Mouse (Mus musculus): ENCODE results near the gene Hadhb. TPM values are rescaled to one million over a fixed set of nuclear protein-coding genes. Genes with fewer than 3 reads are reported as not detected.

Gene Hadhb
- polyA plus RNA-seq (2015; fragmentation: Nextera tagmentation; extraction: Ambion mirVana) = 154 and 164 TPM in 2 replicates

GRCm38 (mm10) chr5:30154474-30155394, at the start of gene Hadhb, which contains the start of gene Hadha:
Gene Hadhb (plus strand): TSS chr5:30155248.
Gene Hadha (minus strand): TSS chr5:30155162.

DNA sequence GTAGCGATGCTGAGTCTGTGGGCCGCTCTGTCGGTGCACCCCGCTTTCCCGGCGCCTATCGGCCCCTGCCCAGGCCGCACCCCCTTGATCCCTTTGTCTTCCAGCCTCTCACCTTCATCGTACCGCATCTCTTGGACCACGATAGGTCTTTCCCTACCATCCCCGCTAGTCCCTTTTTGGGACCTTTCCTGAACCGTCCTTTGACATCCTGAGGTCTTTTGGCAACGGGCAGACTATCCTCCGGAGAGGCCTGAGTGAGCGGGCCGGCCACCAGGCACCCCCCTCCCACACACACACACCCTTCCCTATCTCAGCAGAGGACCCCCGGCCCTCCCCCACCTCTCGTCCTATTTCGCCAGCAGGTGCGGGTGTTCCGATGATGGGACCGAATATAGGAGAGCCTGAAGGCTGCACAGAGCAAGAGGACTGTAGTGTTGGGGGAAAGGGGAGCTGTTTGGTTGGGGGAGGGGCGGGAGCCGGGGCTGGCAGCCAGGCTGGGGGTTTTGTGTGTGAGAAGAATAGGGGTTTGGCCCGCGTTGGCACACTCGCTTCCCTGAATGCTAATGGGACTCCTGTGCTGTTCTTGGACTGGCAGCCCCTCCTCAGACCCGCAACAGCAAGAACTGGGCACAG, 49.3 kb upstream of the Hadhb start, which contains the start of gene 3110082J24Rik:
TSS of gene 3110082J24Rik (minus strand) at position 419 of the 633 bp plus-strand sequence.

GRCm38 (mm10) chr5:30205493-30205892, 50.4 kb downstream of the Hadhb start, which contains the start of gene Adgrf3:
Gene Adgrf3 (minus strand): TSS chr5:30205722.

DNA sequence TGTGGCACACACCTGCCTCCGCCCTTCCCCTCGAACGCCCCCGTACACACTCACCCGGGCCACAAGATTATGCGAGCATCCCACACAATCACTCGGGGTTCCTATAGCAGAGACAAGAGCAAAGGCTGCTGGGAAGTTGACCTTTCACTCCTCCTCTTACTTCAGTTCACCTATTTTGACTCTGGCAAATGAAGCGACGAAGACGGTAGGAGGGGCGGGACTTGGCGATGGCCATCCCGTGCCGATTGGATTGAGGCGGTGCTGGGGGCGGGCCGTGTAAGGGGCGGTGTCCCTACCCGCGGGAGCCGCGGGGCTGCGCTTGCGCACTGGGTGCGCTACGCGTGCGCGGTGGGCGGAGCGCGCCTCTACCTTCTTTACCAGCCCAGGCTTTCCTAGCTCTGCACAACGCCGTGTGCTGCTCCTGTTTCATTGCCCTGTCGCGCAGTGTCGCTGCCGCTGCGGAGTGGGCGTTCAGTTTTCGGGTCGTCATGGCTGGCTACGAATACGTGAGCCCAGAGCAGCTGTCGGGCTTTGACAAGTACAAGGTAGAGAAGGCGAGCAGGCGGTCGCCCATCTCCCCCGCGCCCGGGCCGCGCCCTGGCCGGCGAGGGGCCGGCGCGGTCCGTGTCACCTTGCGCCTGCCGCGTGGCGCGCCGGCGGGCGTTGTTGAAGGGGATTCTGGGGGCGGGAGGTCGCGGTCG, 77.4 kb downstream of the Hadhb start, which contains the start of gene Selenoi:
TSS of gene Selenoi (plus strand) at position 311 of the 701 bp plus-strand sequence.

MicroRNA genes within 50 kb of the gene (microRNA counts, 519-probe panel; counts per million panel counts)
- 1,907 counts per million, percentile 20 among the panel's probes with 10 or more counts for microRNA mmu-miR-1960

Small RNA genes within 50 kb of the gene (microRNA-seq; reads per million reads assigned to microRNA genes)
- gene Mir1960 = not detected

Other genes with a start within 250 kb of the Hadhb start
- gene Il6, start 142.1 kb upstream of the Hadhb start, polyA plus RNA-seq (2015; fragmentation: Nextera tagmentation; extraction: Ambion mirVana) = 0.26 and 1.6 TPM in 2 replicates
- gene Tyms, start 81.6 kb upstream of the Hadhb start, polyA plus RNA-seq (2015; fragmentation: Nextera tagmentation; extraction: Ambion mirVana) = 74.7 and 89.0 TPM in 2 replicates
- gene Garem2, start 50.1 kb upstream of the Hadhb start, polyA plus RNA-seq (2015; fragmentation: Nextera tagmentation; extraction: Ambion mirVana) = 0.08 and 0.10 TPM in 2 replicates
- not detected in 2 replicates for gene 3110082J24Rik, start 49.2 kb upstream of the Hadhb start, polyA plus RNA-seq (2015; fragmentation: Nextera tagmentation; extraction: Ambion mirVana)
- gene Hadha, start 86 bp upstream of the Hadhb start, polyA plus RNA-seq (2015; fragmentation: Nextera tagmentation; extraction: Ambion mirVana) = 111 and 122 TPM in 2 replicates
- 0.13 and 0.29 TPM in 2 replicates for gene Adgrf3, start 50.5 kb downstream of the Hadhb start, polyA plus RNA-seq (2015; fragmentation: Nextera tagmentation; extraction: Ambion mirVana)
- 21.4 and 23.9 TPM in 2 replicates for gene Selenoi, start 77.3 kb downstream of the Hadhb start, polyA plus RNA-seq (2015; fragmentation: Nextera tagmentation; extraction: Ambion mirVana)
- gene Drc1, start 126.1 kb downstream of the Hadhb start, polyA plus RNA-seq (2015; fragmentation: Nextera tagmentation; extraction: Ambion mirVana) = 0.10 and 0.43 TPM in 2 replicates

Data from urinary bladder, postnatal 0 days (tissue).